In the genomic region with DNA sequence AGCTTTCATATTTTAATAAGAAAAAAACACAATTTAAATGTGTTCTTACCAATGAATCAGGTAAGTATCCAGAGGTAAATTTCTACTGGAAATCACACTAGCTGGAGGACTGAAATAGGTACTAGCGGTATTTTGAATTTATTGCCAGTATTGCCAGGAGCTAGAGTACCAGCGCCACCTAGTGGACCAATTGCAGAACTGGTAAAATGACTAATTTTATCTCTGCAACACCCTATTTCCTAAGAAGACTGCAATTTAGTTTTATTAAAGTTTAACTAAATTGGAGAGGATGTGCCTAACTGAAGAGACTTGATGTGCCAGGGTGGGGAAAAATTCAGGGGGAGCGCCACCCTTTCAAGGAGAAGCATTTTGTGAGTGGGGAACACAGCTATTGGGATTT, we compare ENCODE assay signal across 9 mouse cellular contexts.
DNase-seq lines count a peak whose midpoint lies in the region; ATAC-seq and TF ChIP-seq lines count a peak whose summit lies in the region.
"Had no signal": no experiment of that assay in that cellular context is flagged by ENCODE, and none has a peak within 500 bp of the region (broad histone marks: within the 10 kb centered on the region; RNA-seq: fewer than 3 reads in every experiment).

No protein-coding gene starts in this region.

- TF ChIP-seq POLR2A in brain, embryonic 14.5 days (IDR thresholded peaks at IDR 0.05; ENCODE audit: borderline replicate concordance, extremely low read depth, insufficient read depth, insufficient read length, poor library complexity, severe bottlenecking): no peak

- peak; percentile 39 for DNase-seq in gastrocnemius, postnatal 10 days
- DNase-seq in gastrocnemius, postnatal 25 days: no peak
- peak; percentile 78 for DNase-seq in 416B (ENCODE audit: low read depth)
- peak; percentile 87 for DNase-seq in brain, embryonic 14.5 days (ENCODE audit: low read depth)
- peak; percentile 61 for DNase-seq in forebrain, embryonic 11.5 days (ENCODE audit: low spot score)
- peak; percentile 54 to 62 for DNase-seq in kidney, postnatal 4 days
- peak; percentile 86 for DNase-seq in midbrain, embryonic 14.5 days
- no peak for DNase-seq in spleen, postnatal 14 days (ENCODE audit: low spot score in 2 of 2)

- no peak overlapping the region for H3K4me3 ChIP-seq in forebrain, embryonic 11.5 days (ENCODE audit: low read depth, low read length)
- no peak overlapping the region for H3K4me3 ChIP-seq in midbrain, embryonic 14.5 days (replicated peaks; ENCODE audit: low read depth, low read length)
- H3K4me3 ChIP-seq: limb, embryonic 15.5 days had no signal

- peak; percentile 68; the same call in 1 of the 2 replicates for ATAC-seq in forebrain, embryonic 11.5 days (replicated peaks; ENCODE audit: low FRiP score)
- ATAC-seq in midbrain, embryonic 14.5 days (ENCODE audit: low FRiP score, low TSS enrichment): no peak

- peak; percentile 75 for TF ChIP-seq CTCF in brain, embryonic 14.5 days (IDR thresholded peaks at IDR 0.05; ENCODE audit: borderline replicate concordance, extremely low read depth, insufficient read depth, insufficient read length)

- no peak overlapping the region for H3K4me2 ChIP-seq in forebrain, embryonic 11.5 days (ENCODE audit: low read depth, low read length, severe bottlenecking)
- H3K4me2 ChIP-seq in midbrain, embryonic 14.5 days (ENCODE audit: low read length): no peak overlapping the region
- H3K4me2 ChIP-seq: limb, embryonic 15.5 days had no signal

- H3K27ac ChIP-seq in forebrain, embryonic 11.5 days (ENCODE audit: low read depth, low read length): no peak overlapping the region
- no peak overlapping the region for H3K27ac ChIP-seq in midbrain, embryonic 14.5 days (replicated peaks; ENCODE audit: low read depth, low read length)
- H3K27ac ChIP-seq: limb, embryonic 15.5 days had no signal

- H3K9me3 ChIP-seq in forebrain, embryonic 11.5 days (ENCODE audit: control insufficient read depth, low read length): no peaks in the 10 kb centered on the region
- no peaks in the 10 kb centered on the region for H3K9me3 ChIP-seq in midbrain, embryonic 14.5 days (ENCODE audit: control insufficient read depth, low read length)
- H3K9me3 ChIP-seq: limb, embryonic 15.5 days had no signal

- no peaks in the 10 kb centered on the region for H3K36me3 ChIP-seq in forebrain, embryonic 11.5 days (ENCODE audit: control insufficient read depth, insufficient read depth, low read length)
- no peaks in the 10 kb centered on the region for H3K36me3 ChIP-seq in midbrain, embryonic 14.5 days (ENCODE audit: control insufficient read depth, insufficient read depth, low read length)
- H3K36me3 ChIP-seq: limb, embryonic 15.5 days had no signal

- WGBS in forebrain, embryonic 11.5 days: 11% methylated on average over 3 of the region's 3 CpGs
- 9% methylated on average over 3 of the region's 3 CpGs for WGBS in midbrain, embryonic 14.5 days

- H3K27me3 ChIP-seq in forebrain, embryonic 11.5 days (ENCODE audit: control insufficient read depth, insufficient read depth, low read length): no peaks in the 10 kb centered on the region
- no peaks in the 10 kb centered on the region for H3K27me3 ChIP-seq in midbrain, embryonic 14.5 days (ENCODE audit: control insufficient read depth, insufficient read depth, low read length)
- H3K27me3 ChIP-seq: limb, embryonic 15.5 days had no signal

- no peak overlapping the region for H3K9ac ChIP-seq in forebrain, embryonic 11.5 days (ENCODE audit: low read length)
- no peak overlapping the region for H3K9ac ChIP-seq in midbrain, embryonic 14.5 days (replicated peaks; ENCODE audit: low read length)
- H3K9ac ChIP-seq: limb, embryonic 15.5 days had no signal

- H3K4me1 ChIP-seq in forebrain, embryonic 11.5 days (replicated peaks; ENCODE audit: control insufficient read depth, insufficient read depth, low read length): no peaks in the 10 kb centered on the region
- H3K4me1 ChIP-seq in midbrain, embryonic 14.5 days (ENCODE audit: control insufficient read depth, insufficient read depth, low read length): no peaks in the 10 kb centered on the region
- H3K4me1 ChIP-seq: limb, embryonic 15.5 days had no signal

Comparison
In these comparisons a context has a peak if more than half of its experiments do, and no peak if none do; other contexts are left out.
1. DNase-seq: peak in gastrocnemius, postnatal 10 days (single experiment), 416B (single experiment), brain, embryonic 14.5 days (single experiment), forebrain, embryonic 11.5 days (single experiment), kidney, postnatal 4 days (2 of 2) and midbrain, embryonic 14.5 days (single experiment); none in gastrocnemius, postnatal 25 days (single experiment) and spleen, postnatal 14 days (0 of 2).